Mouse (Mus musculus) CH12.LX (cell line): ENCODE results near the gene Swi5. TPM values are rescaled to one million over a fixed set of nuclear protein-coding genes. Genes with fewer than 3 reads are reported as not detected.

ENCODE experiments used
- DNase-seq: peaks from one replicate; pipeline ENCODE4 v3.0.0-alpha.2; 2013; ENCODE audit errors: extremely low read depth
- H3K27ac ChIP-seq: 2 replicates; pipeline ENCODE4 v1.5.1; 2012; ENCODE audit warnings: low read depth, mild to moderate bottlenecking, control low read depth, moderate library complexity; ENCODE audit not compliant: insufficient read depth
- H3K27me3 ChIP-seq: replicated peaks from 2 replicates; pipeline ENCODE3; 2012; ENCODE audit warnings: inconsistent platforms
- H3K36me3 ChIP-seq, 2 experiments: replicated peaks in 1 of 2; 2 replicates each; pipeline versions ENCODE3 to v1.6.1; 2012; ENCODE audit warnings: inconsistent platforms in 1 of 2, low read length in 1 of 2, mild to moderate bottlenecking in 1 of 2, mixed read lengths in 1 of 2, moderate library complexity in 1 of 2; ENCODE audit not compliant: control insufficient read depth in 1 of 2, insufficient read depth in 1 of 2
- H3K4me1 ChIP-seq, 2 experiments: 2 replicates each; pipeline ENCODE4 v1.6.1; 2012; ENCODE audit warnings: inconsistent platforms in 1 of 2, moderate library complexity in 1 of 2; ENCODE audit not compliant: insufficient read depth in 2 of 2, control insufficient read depth in 1 of 2
- H3K4me2 ChIP-seq: 2 replicates; pipeline ENCODE4 v1.6.1; 2012; ENCODE audit warnings: low read depth, mild to moderate bottlenecking, control low read depth; ENCODE audit not compliant: poor library complexity, insufficient read depth, severe bottlenecking
- H3K4me3 ChIP-seq, 3 experiments: fragments of 150-350 bp in 1 of 3; sonication (generic) in 1 of 3; replicated peaks in 1 of 3; 2 replicates each; pipeline versions ENCODE3 to v1.5.1; 2011 to 2012; ENCODE audit warnings: low read depth in 2 of 3, low read length in 2 of 3, mild to moderate bottlenecking in 2 of 3, moderate library complexity in 2 of 3, control low read depth in 1 of 3, improper control_type of control experiment in 1 of 3, inconsistent platforms in 1 of 3, mixed read lengths in 1 of 3; ENCODE audit not compliant: poor library complexity in 1 of 3
- H3K79me2 ChIP-seq: replicated peaks from 2 replicates; pipeline ENCODE4 v1.6.1; 2012; ENCODE audit warnings: mild to moderate bottlenecking, moderate library complexity; ENCODE audit not compliant: control insufficient read depth, poor library complexity, insufficient read depth, severe bottlenecking; ENCODE audit errors: extremely low read depth
- H3K9ac ChIP-seq: 2 replicates; pipeline ENCODE4 v1.6.1; 2012; ENCODE audit warnings: low read depth, mild to moderate bottlenecking, control low read depth, moderate library complexity; ENCODE audit not compliant: insufficient read depth
- H3K9me3 ChIP-seq: replicated peaks from 2 replicates; pipeline ENCODE3; 2012; ENCODE audit warnings: low read length, inconsistent platforms, mixed read lengths
- BHLHE40 ChIP-seq: IDR thresholded peaks from 2 replicates; pipeline ENCODE4 v1.6.1; 2011; ENCODE audit warnings: mild to moderate bottlenecking, low read depth, low read length, improper control_type of control experiment
- CHD2 ChIP-seq: IDR thresholded peaks from 2 replicates; pipeline ENCODE4 v1.6.1; 2011; ENCODE audit warnings: low read length, improper control_type of control experiment
- CTCF ChIP-seq, 2 experiments: IDR thresholded peaks in 1 of 2; conservative IDR thresholded peaks in 1 of 2; 2 replicates each; pipeline ENCODE4 v1.5.1; 2011 to 2012; ENCODE audit warnings: low read depth in 2 of 2, low read length in 2 of 2, improper control_type of control experiment in 1 of 2, inconsistent platforms in 1 of 2, mild to moderate bottlenecking in 1 of 2, moderate library complexity in 1 of 2
- E2F4 ChIP-seq: IDR thresholded peaks from 2 replicates; pipeline ENCODE4 v1.6.1; 2011; ENCODE audit warnings: low read depth, low read length, improper control_type of control experiment; ENCODE audit not compliant: insufficient replicate concordance
- EP300 ChIP-seq: IDR thresholded peaks from 2 replicates; pipeline ENCODE4 v1.6.1; 2011; ENCODE audit warnings: low read length, improper control_type of control experiment
- HCFC1 ChIP-seq: IDR thresholded peaks from 2 replicates; pipeline ENCODE4 v1.6.1; 2012; ENCODE audit warnings: low read depth, mild to moderate bottlenecking, inconsistent platforms, low read length, improper control_type of control experiment
- IRF4 ChIP-seq: IDR thresholded peaks from 2 replicates; pipeline ENCODE4 v1.6.1; 2014; ENCODE audit warnings: low read depth, mild to moderate bottlenecking, inconsistent platforms, low read length, improper control_type of control experiment
- JUND ChIP-seq: conservative IDR thresholded peaks from 2 replicates; pipeline ENCODE4 v1.6.1; 2011; ENCODE audit warnings: low read depth, low read length, improper control_type of control experiment
- KAT2A ChIP-seq: IDR thresholded peaks from 2 replicates; pipeline ENCODE4 v1.6.1; 2012; ENCODE audit warnings: low read length, improper control_type of control experiment, inconsistent platforms; ENCODE audit not compliant: insufficient replicate concordance
- MAFK ChIP-seq: IDR thresholded peaks from 2 replicates; pipeline ENCODE4 v1.6.1; 2011; ENCODE audit warnings: low read length, improper control_type of control experiment; ENCODE audit not compliant: insufficient replicate concordance
- MAZ ChIP-seq: IDR thresholded peaks from 2 replicates; pipeline ENCODE4 v1.6.1; 2012; ENCODE audit warnings: low read depth, mild to moderate bottlenecking, inconsistent platforms, low read length, improper control_type of control experiment, moderate library complexity
- MEF2A ChIP-seq: IDR thresholded peaks from 2 replicates; pipeline ENCODE4 v1.6.1; 2014; ENCODE audit warnings: low read depth, mild to moderate bottlenecking, inconsistent platforms, low read length, improper control_type of control experiment, borderline replicate concordance
- MYC ChIP-seq: IDR thresholded peaks from 2 replicates; pipeline ENCODE4 v1.6.1; 2011; ENCODE audit warnings: low read depth, mild to moderate bottlenecking, improper control_type of control experiment, low read length
- NRF1 ChIP-seq: IDR thresholded peaks from 2 replicates; pipeline ENCODE4 v1.6.1; 2014; ENCODE audit warnings: low read depth, mild to moderate bottlenecking, inconsistent platforms, low read length, improper control_type of control experiment, moderate library complexity
- PAX5 ChIP-seq: IDR thresholded peaks from 2 replicates; pipeline ENCODE4 v1.6.1; 2012; ENCODE audit warnings: low read length, inconsistent platforms, mixed read lengths
- RAD21 ChIP-seq: IDR thresholded peaks from 2 replicates; pipeline ENCODE4 v1.6.1; 2011; ENCODE audit warnings: low read depth, mild to moderate bottlenecking, low read length, improper control_type of control experiment, moderate library complexity
- RCOR1 ChIP-seq: conservative IDR thresholded peaks from 2 replicates; pipeline ENCODE4 v1.6.1; 2012; ENCODE audit warnings: low read depth, mild to moderate bottlenecking, inconsistent platforms, low read length, improper control_type of control experiment
- SMC3 ChIP-seq: IDR thresholded peaks from 2 replicates; pipeline ENCODE4 v1.6.1; 2011; ENCODE audit warnings: low read depth, low read length, improper control_type of control experiment
- TBP ChIP-seq: conservative IDR thresholded peaks from 2 replicates; pipeline ENCODE4 v1.6.1; 2011; ENCODE audit warnings: low read depth, low read length, improper control_type of control experiment
- USF1 ChIP-seq: IDR thresholded peaks from 2 replicates; pipeline ENCODE4 v1.6.1; 2014; ENCODE audit warnings: low read depth, mild to moderate bottlenecking, inconsistent platforms, low read length, improper control_type of control experiment
- USF2 ChIP-seq: conservative IDR thresholded peaks from 2 replicates; pipeline ENCODE4 v1.6.1; 2011; ENCODE audit warnings: low read depth, low read length, improper control_type of control experiment
- ZKSCAN1 ChIP-seq: IDR thresholded peaks from 2 replicates; pipeline ENCODE4 v1.6.1; 2012; ENCODE audit warnings: low read depth, inconsistent platforms, low read length, improper control_type of control experiment, borderline replicate concordance
- dilution Hi-C: fragments of 300-500 bp; cut with MboI; formaldehyde crosslinking; loops from 2 replicates; pipeline ENCODE4 v1.14.3; 2020; ENCODE audit warnings: low sequenced_read_pairs; ENCODE audit not compliant: extremely low pct_unique_long_range_greater_than_20kb, extremely low pct_ligation_motif_present
- in situ Hi-C: fragments of 300-500 bp; cut with MboI; formaldehyde crosslinking; loops from 3 replicates; pipeline ENCODE4 v1.14.3; 2019; ENCODE audit warnings: low sequenced_read_pairs, low pct_ligation_motif_present, low pct_unique_long_range_greater_than_20kb, mixed read lengths
- polyA plus RNA-seq: library from polyadenylated mRNA; unstranded; fragments of >175 nt; gene quantifications from 2 replicates; pipeline ENCODE4 v1.2.1, GENCODE M21; 2012; ENCODE audit warnings: low read depth; ENCODE audit not compliant: insufficient read length
- total RNA-seq, 2 experiments: library from RNA; depleted of rRNA; stranded (reverse); fragments of 300-350 nt in 1 of 2; fragments of >200 nt in 1 of 2; gene quantifications; 2 replicates each; pipeline ENCODE4 v1.2.3; 2012 to 2014

The Swi5 gene
- total and polyA plus RNA-seq, 3 experiments = 295 to 437 (median 344) TPM

GRCm38 (mm10) chr2:32289578-32289977 lies 1.7 kb upstream of the Swi5 start:
- TF ChIP-seq RAD21 (peak; percentile 27), CTCF (conservative IDR thresholded peaks at IDR 0.05 in 1 of 2, IDR thresholded peaks at IDR 0.05 in 1 of 2; ENCODE audit: low read depth in 2 of 2, low read length in 2 of 2) (peak; percentile 58 to 63), IRF4 (no peak), MYC (no peak), JUND (0 out of 2 replicates have a peak, but pooled peaks have one; percentile 19), SMC3 (peak; percentile 34)
- Histone ChIP-seq H3K27me3 (no peaks in the 10 kb centered on the region), H3K36me3 (peaks cover 19 to 42% of the 10 kb centered on the region in 2 experiments), H3K4me1 (peaks cover 4 to 34% of the 10 kb centered on the region in 2 experiments), H3K27ac (no peak overlapping the region), H3K4me3 (no peak overlapping the region), H3K79me2 (peaks cover 34% of the 10 kb centered on the region), H3K4me2 (peak overlapping the region; percentile 85), H3K9ac (no peak overlapping the region), H3K9me3 (no peaks in the 10 kb centered on the region)
- in situ Hi-C loops (loop anchor here (10.0 kb wide), 1 partner anchor 155 kb away; no protein-coding TSS in a partner anchor), dilution Hi-C loops (no loop called here)
- peak; percentile 74 for DNase-seq

- H3K4me3 ChIP-seq = peak overlapping the region; percentile 74 to 83 (median 76)
- peak; percentile 38 for DNase-seq
- TF ChIP-seq E2F4 (no peak), CHD2 (no peak), PAX5 (no peak), TBP (no peak), BHLHE40 (no peak), USF2 (no peak), ZKSCAN1 (no peak), NRF1 (no peak), HCFC1 (no peak), USF1 (no peak), RCOR1 (no peak), SMC3 (no peak), MEF2A (no peak), MAZ (no peak), MAFK (no peak), KAT2A (no peak), EP300 (no peak)
- H3K4me1 ChIP-seq = peaks cover 4 to 34% of the 10 kb centered on the region in 2 experiments
- no peaks in the 10 kb centered on the region for H3K27me3 ChIP-seq
- no peaks in the 10 kb centered on the region for H3K9me3 ChIP-seq
- H3K9ac ChIP-seq = peak overlapping the region; percentile 82
- dilution Hi-C loops (no loop called here), in situ Hi-C loops (loop anchor here (10.0 kb wide), 1 partner anchor 154 kb away; no protein-coding TSS in a partner anchor)
- no peak overlapping the region for H3K27ac ChIP-seq
- peaks cover 21 to 46% of the 10 kb centered on the region in 2 experiments for H3K36me3 ChIP-seq
- H3K4me2 ChIP-seq = peak overlapping the region; percentile 85
- H3K79me2 ChIP-seq = peaks cover 34% of the 10 kb centered on the region
Measured at GRCm38 (mm10) chr2:32288371-32288931, 576 bp upstream of the Swi5 start.
